Mouse (Mus musculus) MEL (cell line): ENCODE data around the gene Lrpprc. TPM values are rescaled to one million over a fixed set of nuclear protein-coding genes. Genes with fewer than 3 reads are reported as not detected.

Experiments used
- DNase-seq: peaks from one replicate; pipeline ENCODE4 v3.0.0; 2011; ENCODE audit warnings: low read depth, low spot score
- H3K27ac ChIP-seq: 2 replicates; pipeline ENCODE4 v1.5.1; 2012; ENCODE audit warnings: low read depth, mild to moderate bottlenecking, control low read depth, low read length, moderate library complexity; ENCODE audit not compliant: control insufficient read depth
- H3K27me3 ChIP-seq, 2 experiments: fragments of 150-350 bp in 1 of 2; sonication (generic) in 1 of 2; 2 replicates each; pipeline ENCODE4 v1.6.1; 2012; ENCODE audit warnings: low read length in 2 of 2, mild to moderate bottlenecking in 2 of 2, improper control_type of control experiment in 1 of 2, moderate library complexity in 1 of 2; ENCODE audit not compliant: insufficient read depth in 2 of 2, control insufficient read depth in 1 of 2
- H3K36me3 ChIP-seq, 2 experiments: 2 replicates each; pipeline ENCODE4 v1.6.1; 2012 to 2014; ENCODE audit warnings: low read length in 2 of 2, improper control_type of control experiment in 1 of 2, inconsistent platforms in 1 of 2, mild to moderate bottlenecking in 1 of 2; ENCODE audit not compliant: insufficient read depth in 2 of 2, control insufficient read depth in 1 of 2
- H3K4me1 ChIP-seq, 2 experiments: fragments of 150-350 bp in 1 of 2; sonication (generic) in 1 of 2; 2 replicates each; pipeline ENCODE4 v1.6.1; 2012; ENCODE audit warnings: low read length in 2 of 2, improper control_type of control experiment in 1 of 2, mild to moderate bottlenecking in 1 of 2; ENCODE audit not compliant: insufficient read depth in 2 of 2, control insufficient read depth in 1 of 2
- H3K4me3 ChIP-seq, 2 experiments: fragments of 150-350 bp in 1 of 2; sonication (generic) in 1 of 2; 2 replicates each; pipeline ENCODE4 v1.5.1; 2012; ENCODE audit warnings: low read depth in 2 of 2, low read length in 2 of 2, mild to moderate bottlenecking in 2 of 2, moderate library complexity in 2 of 2, control low read depth in 1 of 2, improper control_type of control experiment in 1 of 2; ENCODE audit not compliant: control insufficient read depth in 1 of 2, insufficient read depth in 1 of 2
- H3K79me2 ChIP-seq: 2 replicates; pipeline ENCODE4 v1.6.1; 2012; ENCODE audit warnings: mild to moderate bottlenecking, low read length, moderate library complexity; ENCODE audit not compliant: control insufficient read depth, poor library complexity, insufficient read depth
- H3K9ac ChIP-seq: 2 replicates; pipeline ENCODE4 v1.6.1; 2012; ENCODE audit warnings: low read depth, mild to moderate bottlenecking, control low read depth, low read length, moderate library complexity; ENCODE audit not compliant: control insufficient read depth, poor library complexity, severe bottlenecking
- H3K9me3 ChIP-seq: fragments of 150-350 bp; sonication (generic); replicated peaks from 2 replicates; pipeline ENCODE4 v1.6.1; 2012; ENCODE audit warnings: mild to moderate bottlenecking, low read length, improper control_type of control experiment, moderate library complexity; ENCODE audit not compliant: insufficient read depth
- BHLHE40 ChIP-seq: IDR thresholded peaks from 2 replicates; pipeline ENCODE4 v1.6.1; 2012; ENCODE audit warnings: low read depth, mild to moderate bottlenecking, inconsistent platforms, low read length, improper control_type of control experiment, borderline replicate concordance
- CHD1 ChIP-seq: IDR thresholded peaks from 2 replicates; pipeline ENCODE4 v1.6.1; 2012; ENCODE audit warnings: low read depth, mild to moderate bottlenecking, inconsistent platforms, low read length, improper control_type of control experiment
- CHD2 ChIP-seq: IDR thresholded peaks from 2 replicates; pipeline ENCODE4 v1.6.1; 2011; ENCODE audit warnings: low read length, improper control_type of control experiment
- CTCF ChIP-seq, 3 experiments: IDR thresholded peaks in 2 of 3; conservative IDR thresholded peaks in 1 of 3; 2 replicates each; pipeline ENCODE4 v1.5.1; 2011 to 2012; ENCODE audit warnings: low read length in 3 of 3, low read depth in 2 of 3, mild to moderate bottlenecking in 2 of 3, improper control_type of control experiment in 1 of 3, inconsistent platforms in 1 of 3, mixed read lengths in 1 of 3, moderate library complexity in 1 of 3; ENCODE audit not compliant: control insufficient read depth in 1 of 3, insufficient read depth in 1 of 3, poor library complexity in 1 of 3, severe bottlenecking in 1 of 3
- ELF1 ChIP-seq: IDR thresholded peaks from 2 replicates; pipeline ENCODE4 v1.6.1; 2014; ENCODE audit warnings: low read depth, mild to moderate bottlenecking, inconsistent platforms, low read length, improper control_type of control experiment, moderate library complexity
- EP300 ChIP-seq, 2 experiments: IDR thresholded peaks; 2 replicates each; pipeline ENCODE4 v1.6.1; 2011; ENCODE audit warnings: improper control_type of control experiment in 2 of 2, low read length in 2 of 2, low read depth in 1 of 2, mild to moderate bottlenecking in 1 of 2
- ETS1 ChIP-seq: IDR thresholded peaks from 2 replicates; pipeline ENCODE4 v1.6.1; 2012; ENCODE audit warnings: low read depth, mild to moderate bottlenecking, inconsistent platforms, low read length, improper control_type of control experiment, moderate library complexity
- GATA1 ChIP-seq: IDR thresholded peaks from 2 replicates; pipeline ENCODE4 v1.6.1; 2011; ENCODE audit warnings: low read depth, low read length, improper control_type of control experiment
- HCFC1 ChIP-seq: IDR thresholded peaks from 2 replicates; pipeline ENCODE4 v1.6.1; 2012; ENCODE audit warnings: low read depth, mild to moderate bottlenecking, inconsistent platforms, low read length, improper control_type of control experiment, moderate library complexity
- JUND ChIP-seq: IDR thresholded peaks from 2 replicates; pipeline ENCODE4 v1.6.1; 2011; ENCODE audit warnings: low read depth, mild to moderate bottlenecking, improper control_type of control experiment, low read length
- MAX ChIP-seq: IDR thresholded peaks from 2 replicates; pipeline ENCODE4 v1.6.1; 2011; ENCODE audit warnings: low read length, improper control_type of control experiment
- MAZ ChIP-seq: IDR thresholded peaks from 2 replicates; pipeline ENCODE4 v1.6.1; 2012; ENCODE audit warnings: low read depth, mild to moderate bottlenecking, inconsistent platforms, low read length, improper control_type of control experiment
- MEF2A ChIP-seq: IDR thresholded peaks from 2 replicates; pipeline ENCODE4 v1.6.1; 2014; ENCODE audit warnings: low read depth, mild to moderate bottlenecking, inconsistent platforms, low read length, improper control_type of control experiment; ENCODE audit not compliant: poor library complexity, insufficient replicate concordance, severe bottlenecking; ENCODE audit errors: extremely low read depth
- MXI1 ChIP-seq: IDR thresholded peaks from 2 replicates; pipeline ENCODE4 v1.6.1; 2011; ENCODE audit warnings: mild to moderate bottlenecking, low read depth, low read length, improper control_type of control experiment
- MYC ChIP-seq: IDR thresholded peaks from 2 replicates; pipeline ENCODE4 v1.6.1; 2011; ENCODE audit warnings: low read depth, mild to moderate bottlenecking, low read length, improper control_type of control experiment, moderate library complexity
- NRF1 ChIP-seq: IDR thresholded peaks from 2 replicates; pipeline ENCODE4 v1.6.1; 2014; ENCODE audit warnings: low read depth, mild to moderate bottlenecking, inconsistent platforms, low read length, improper control_type of control experiment, moderate library complexity; ENCODE audit not compliant: poor library complexity, insufficient read depth, severe bottlenecking
- POLR2AphosphoS2 ChIP-seq: IDR thresholded peaks from 2 replicates; pipeline ENCODE4 v1.6.1; 2011; ENCODE audit warnings: low read length, improper control_type of control experiment
- RAD21 ChIP-seq: IDR thresholded peaks from 2 replicates; pipeline ENCODE4 v1.6.1; 2011; ENCODE audit warnings: mild to moderate bottlenecking, low read depth, low read length, improper control_type of control experiment
- RCOR1 ChIP-seq: IDR thresholded peaks from 2 replicates; pipeline ENCODE4 v1.6.1; 2012; ENCODE audit warnings: low read depth, mild to moderate bottlenecking, inconsistent platforms, low read length, improper control_type of control experiment
- SIN3A ChIP-seq: IDR thresholded peaks from 2 replicates; pipeline ENCODE4 v1.6.1; 2012; ENCODE audit warnings: low read length, improper control_type of control experiment, inconsistent platforms
- SMC3 ChIP-seq: IDR thresholded peaks from 2 replicates; pipeline ENCODE4 v1.6.1; 2011; ENCODE audit warnings: low read depth, low read length, improper control_type of control experiment
- TAL1 ChIP-seq: IDR thresholded peaks from 2 replicates; pipeline ENCODE4 v1.6.1; 2012; ENCODE audit warnings: mild to moderate bottlenecking, inconsistent platforms, low read length, moderate library complexity, mixed read lengths
- TCF12 ChIP-seq: IDR thresholded peaks from 2 replicates; pipeline ENCODE4 v1.6.1; 2014; ENCODE audit warnings: low read depth, mild to moderate bottlenecking, inconsistent platforms, low read length, improper control_type of control experiment, moderate library complexity
- UBTF ChIP-seq: IDR thresholded peaks from 2 replicates; pipeline ENCODE4 v1.6.1; 2012; ENCODE audit warnings: low read depth, mild to moderate bottlenecking, inconsistent platforms, low read length, improper control_type of control experiment, moderate library complexity, borderline replicate concordance; ENCODE audit not compliant: insufficient read depth
- USF1 ChIP-seq: IDR thresholded peaks from 2 replicates; pipeline ENCODE4 v1.6.1; 2014; ENCODE audit warnings: low read depth, mild to moderate bottlenecking, inconsistent platforms, low read length, improper control_type of control experiment, moderate library complexity
- USF2 ChIP-seq, 2 experiments: IDR thresholded peaks; 2 replicates each; pipeline ENCODE4 v1.6.1; 2011 to 2012; ENCODE audit warnings: improper control_type of control experiment in 2 of 2, low read length in 2 of 2, borderline replicate concordance in 1 of 2, inconsistent platforms in 1 of 2, low read depth in 1 of 2, mild to moderate bottlenecking in 1 of 2; ENCODE audit not compliant: insufficient read depth in 1 of 2
- ZKSCAN1 ChIP-seq: IDR thresholded peaks from 2 replicates; pipeline ENCODE4 v1.6.1; 2012; ENCODE audit warnings: low read depth, mild to moderate bottlenecking, inconsistent platforms, low read length, improper control_type of control experiment, moderate library complexity
- ZMIZ1 ChIP-seq: IDR thresholded peaks from 2 replicates; pipeline ENCODE4 v1.6.1; 2012; ENCODE audit warnings: low read depth, mild to moderate bottlenecking, inconsistent platforms, low read length, improper control_type of control experiment, moderate library complexity
- ZNF384 ChIP-seq: IDR thresholded peaks from 2 replicates; pipeline ENCODE4 v1.6.1; 2012; ENCODE audit warnings: low read depth, mild to moderate bottlenecking, inconsistent platforms, low read length, improper control_type of control experiment
- polyA plus RNA-seq, 2 experiments: library from polyadenylated mRNA; stranded (reverse) in 1 of 2; unstranded in 1 of 2; fragments of >175 nt in 1 of 2; fragments of >200 nt in 1 of 2; gene quantifications; 2 replicates each; pipeline versions ENCODE4 v1.2.1 to v1.2.4; 2012; ENCODE audit warnings: low replicate concordance in 2 of 2, low read depth in 1 of 2; ENCODE audit not compliant: insufficient read length in 2 of 2, insufficient read depth in 1 of 2, missing spikeins in 1 of 2
- total RNA-seq: library from RNA; depleted of rRNA; stranded (reverse); fragments of 300-350 nt; gene quantifications from 2 replicates; pipeline ENCODE4 v1.2.3, GENCODE M21; 2012

Gene Lrpprc
- total and polyA plus RNA-seq, 3 experiments: 82.6 to 204 (median 99.1) TPM

DNA sequence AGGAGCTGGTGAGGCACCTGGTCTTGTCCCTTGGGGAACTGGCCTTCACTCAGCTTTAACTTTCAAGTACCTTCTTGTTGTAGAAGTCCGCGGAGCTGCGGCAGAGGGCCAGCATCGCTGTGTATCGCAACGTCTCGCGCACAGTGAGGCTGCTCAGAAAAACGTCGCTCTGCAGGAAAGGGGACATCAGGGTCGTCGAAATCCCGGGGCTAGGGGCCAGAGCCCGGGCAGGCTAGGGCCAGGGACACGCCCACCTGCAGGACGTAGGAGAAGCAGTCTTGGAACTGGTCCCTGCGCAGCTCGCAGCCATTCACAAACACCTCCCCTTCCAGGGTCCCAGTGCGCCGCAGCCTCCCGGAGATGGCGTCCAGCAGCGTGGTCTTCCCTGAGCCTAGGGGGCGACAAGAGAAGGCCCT is 114.6 kb downstream of the Lrpprc start, which contains the start of gene Abcg8 (continued):
- no peak for TF ChIP-seq GATA1
- no peak for TF ChIP-seq MEF2A
- TF ChIP-seq MAX: no peak

GRCm38 (mm10) chr17:84675204-84675603 is 115.4 kb downstream of the Lrpprc start:
- no peaks in the 10 kb centered on the region for H3K4me1 ChIP-seq
- TF ChIP-seq SIN3A (no peak), BHLHE40 (no peak), CTCF (IDR thresholded peaks at IDR 0.05 in 2 of 3, conservative IDR thresholded peaks at IDR 0.05 in 1 of 3; ENCODE audit: control insufficient read depth in 1 of 3, insufficient read depth in 1 of 3, low read depth in 2 of 3, low read length in 3 of 3, poor library complexity in 1 of 3, severe bottlenecking in 1 of 3) (no peak), HCFC1 (no peak), TAL1 (no peak), NRF1 (no peak), MYC (no peak), ETS1 (no peak), MAX (no peak), MXI1 (no peak), USF1 (no peak), EP300 (IDR thresholded peaks at IDR 0.05; ENCODE audit: low read depth in 1 of 2, low read length in 2 of 2) (no peak), USF2 (IDR thresholded peaks at IDR 0.05; ENCODE audit: borderline replicate concordance in 1 of 2, insufficient read depth in 1 of 2, low read depth in 1 of 2, low read length in 2 of 2) (no peak), RCOR1 (no peak)
- TF ChIP-seq, all 39 proteins: peak for 0

DNA sequence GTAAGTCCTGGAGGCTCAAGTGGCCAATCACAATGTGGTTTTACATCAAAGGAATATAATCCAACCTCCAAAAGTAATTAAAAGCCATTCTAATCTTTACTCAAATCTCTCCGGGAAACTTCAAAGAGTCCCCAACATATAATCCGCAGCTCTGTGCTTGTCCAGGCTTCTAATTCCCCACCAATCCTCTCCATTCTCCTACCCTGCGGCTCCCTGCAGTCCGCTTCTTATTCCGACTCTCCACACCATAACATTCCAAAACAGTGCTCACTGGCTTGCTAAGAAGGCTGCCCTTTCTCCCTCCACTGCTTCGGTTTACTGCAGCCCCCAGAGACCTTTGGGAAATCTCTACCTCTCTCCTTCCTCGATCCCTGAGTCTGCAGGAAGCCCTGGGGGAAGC is 116.5 kb downstream of the Lrpprc start:
- H3K79me2 ChIP-seq: no peaks in the 10 kb centered on the region
- H3K4me3 ChIP-seq: no peak overlapping the region
- DNase-seq: no peak
- H3K4me1 ChIP-seq: no peaks in the 10 kb centered on the region
- H3K27me3 ChIP-seq: no peaks in the 10 kb centered on the region; a peak in 1 of 4 replicates
- no peak for TF ChIP-seq ZMIZ1
- no peak for TF ChIP-seq ZKSCAN1
- no peak for TF ChIP-seq UBTF
- no peak for TF ChIP-seq NRF1
- no peak for TF ChIP-seq HCFC1
- TF ChIP-seq SMC3: no peak
- TF ChIP-seq MAX: no peak
- no peak for TF ChIP-seq TAL1
- no peak for TF ChIP-seq RAD21
- TF ChIP-seq CHD2: no peak
- TF ChIP-seq POLR2AphosphoS2: no peak
- no peak for TF ChIP-seq MAZ
- TF ChIP-seq CHD1: no peak
- TF ChIP-seq GATA1: no peak
- TF ChIP-seq USF2 (IDR thresholded peaks at IDR 0.05; ENCODE audit: borderline replicate concordance in 1 of 2, insufficient read depth in 1 of 2, low read depth in 1 of 2, low read length in 2 of 2): no peak
- no peak for TF ChIP-seq ELF1
- TF ChIP-seq JUND: no peak
- TF ChIP-seq TCF12: no peak
- no peak for TF ChIP-seq ZNF384
- no peaks in the 10 kb centered on the region for H3K9me3 ChIP-seq
- no peak overlapping the region for H3K27ac ChIP-seq
- no peak overlapping the region for H3K9ac ChIP-seq
- no peaks in the 10 kb centered on the region for H3K36me3 ChIP-seq

More at GRCm38 (mm10) chr17:84675204-84675603, 115.4 kb downstream of the Lrpprc start:
- Histone ChIP-seq H3K9ac (no peak overlapping the region), H3K4me3 (no peak overlapping the region), H3K27ac (no peak overlapping the region), H3K27me3 (no peaks in the 10 kb centered on the region; a peak in 1 of 4 replicates), H3K36me3 (no peaks in the 10 kb centered on the region), H3K9me3 (no peaks in the 10 kb centered on the region), H3K79me2 (no peaks in the 10 kb centered on the region)
- DNase-seq: no peak
